Mouse (Mus musculus) kidney, postnatal 36 days (tissue): ENCODE measurements at regions not wholly inside any gene's neighbourhood (a gene's known extent, or its start where the extent isn't known, plus 50 kb on each side); places are given as distances from the start of the nearest gene placed in this dataset.

Experiments
- DNase-seq, 2 experiments: peaks; one replicate each; pipeline ENCODE4 v3.0.0; 2021 to 2022; ENCODE audit warnings: mixed read lengths in 2 of 2

DNA sequence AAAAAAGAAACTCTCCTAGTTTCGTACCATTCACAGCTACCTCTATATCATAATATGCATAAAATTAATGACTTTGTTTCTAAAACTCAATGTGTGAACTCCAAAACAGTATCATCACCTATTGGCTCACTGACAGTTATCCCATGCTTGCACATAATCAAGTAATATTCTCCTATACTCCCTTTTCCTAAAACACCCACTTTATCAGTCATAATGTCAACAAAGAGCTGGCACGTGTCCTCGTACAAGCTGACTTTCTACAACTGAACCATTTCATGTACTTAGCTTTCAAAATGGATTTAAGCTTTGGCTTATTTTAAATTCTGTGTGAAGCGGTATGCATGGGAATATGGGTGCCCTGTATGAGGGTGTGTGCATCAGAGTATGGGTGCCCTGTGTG, 58.0 kb upstream of the Golim4 start:
- no peak for DNase-seq

GRCm38 (mm10) chr3:76008564-76009183, 51.9 kb upstream of the Golim4 start:
- peak; percentile 7 to 12 for DNase-seq
